Mouse (Mus musculus) adrenal gland, postnatal 4 days (tissue): ENCODE results near the gene Cd248. TPM values are rescaled to one million over a fixed set of nuclear protein-coding genes. Genes with fewer than 3 reads are reported as not detected.
A peak's percentile ranks its signal among the peaks of the same experiment; 100 is the strongest.
"Not testable (repeated sequence)": the region's sequence is repeated elsewhere in the genome, so short reads cannot be mapped to it uniquely, and the experiment has no call there.

Experiments
- DNase-seq, 2 experiments: peaks; one replicate each; pipeline ENCODE4 v3.0.0; 2021 to 2022; ENCODE audit warnings: low spot score in 2 of 2, mixed read lengths in 2 of 2
- total RNA-seq, 2 experiments: library from RNA; stranded (reverse); gene quantifications; 2 replicates each; pipeline ENCODE4 v1.2.3; 2021

Cd248 gene
- total RNA-seq, 2 experiments from 2014 or later, result 45.8 to 47.6 TPM

DNA sequence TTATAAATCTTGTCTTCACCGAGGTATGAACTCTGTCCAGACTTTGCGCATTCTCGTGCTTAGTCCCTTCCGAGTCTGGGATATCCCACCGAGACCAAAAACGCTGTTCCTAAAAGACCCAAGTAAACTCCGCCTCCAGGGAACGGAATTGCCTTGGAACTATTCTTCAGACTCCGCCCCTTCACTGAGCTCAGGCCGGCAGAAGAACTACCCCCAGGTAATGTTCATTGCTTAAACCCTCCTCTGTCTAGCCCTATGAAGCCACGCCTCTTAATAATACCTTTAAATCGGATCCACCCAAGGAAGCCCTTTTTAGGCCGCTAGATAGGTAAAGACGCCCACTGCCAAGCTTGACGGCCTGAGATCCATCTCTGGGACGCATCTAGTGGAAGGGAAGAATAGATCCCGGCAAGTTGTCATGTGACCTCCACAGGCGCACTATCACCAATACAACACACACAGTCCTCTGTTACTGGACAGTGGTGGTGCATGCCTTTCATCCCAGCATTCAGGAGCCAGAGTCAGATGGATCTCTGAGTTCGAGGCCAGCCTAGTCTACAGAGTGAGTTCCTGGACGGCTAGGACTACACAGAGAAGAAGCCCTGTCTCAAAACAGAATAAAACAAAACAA, 4.6 kb downstream of the Cd248 start:
- DNase-seq, result no peak

GRCm38 (mm10) chr19:5073028-5073427, 5.2 kb downstream of the Cd248 start:
- no peak for DNase-seq

DNA sequence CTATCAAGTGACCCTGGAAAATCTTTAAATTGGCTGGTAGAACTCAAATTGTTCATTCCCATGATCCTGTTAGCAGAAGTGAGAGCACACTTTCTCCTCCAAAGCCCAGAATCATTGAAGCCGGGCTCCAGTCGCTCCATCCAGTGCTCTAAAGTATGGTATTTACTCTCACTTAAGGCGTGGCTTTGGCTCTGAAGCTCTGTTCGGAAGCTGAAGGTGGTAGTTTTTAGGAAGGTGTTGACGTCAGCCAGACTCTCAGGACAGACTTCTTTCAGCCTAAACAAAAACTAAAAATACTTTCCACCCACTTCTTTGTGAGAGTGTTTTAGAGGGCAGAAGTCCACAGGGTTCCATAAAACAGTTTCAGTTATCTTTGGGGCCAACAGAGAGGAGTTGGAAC, 5.6 kb downstream of the Cd248 start:
- DNase-seq, result no peak

DNA sequence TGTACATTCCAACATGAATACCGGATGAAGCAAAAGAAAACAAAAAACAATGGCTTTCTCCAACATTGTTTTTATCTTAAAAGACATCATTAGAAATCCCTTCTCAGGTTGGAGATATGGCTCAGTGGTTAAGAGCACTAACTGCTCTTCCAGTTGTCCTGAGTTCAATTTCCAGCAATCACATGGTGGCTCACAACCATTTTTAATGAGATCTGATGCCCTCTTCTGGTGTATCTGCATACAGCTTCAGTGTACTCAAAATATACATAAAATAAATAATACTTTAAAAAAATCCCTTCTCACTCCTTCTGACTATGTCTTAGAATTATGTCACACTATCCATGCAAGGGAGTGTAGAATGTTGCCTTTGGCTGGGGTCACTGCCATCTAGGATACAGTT, 11.4 kb downstream of the Cd248 start:
- no peak for DNase-seq

GRCm38 (mm10) chr19:5082005-5082404, 14.1 kb downstream of the Cd248 start:
- no peak for DNase-seq

GRCm38 (mm10) chr19:5082596-5082995, 14.7 kb downstream of the Cd248 start:
- DNase-seq, result no peak

- DNase-seq, result no peak
Observed at GRCm38 (mm10) chr19:5083961-5084833, 16.3 kb downstream of the Cd248 start.

GRCm38 (mm10) chr19:5084834-5085144, 16.9 kb downstream of the Cd248 start:
- DNase-seq, result no peak

GRCm38 (mm10) chr19:5085145-5085863, 17.4 kb downstream of the Cd248 start, which contains the start of gene Tmem151a:
Gene Tmem151a (minus strand): TSS chr19:5085531.
- no peak for DNase-seq

DNA sequence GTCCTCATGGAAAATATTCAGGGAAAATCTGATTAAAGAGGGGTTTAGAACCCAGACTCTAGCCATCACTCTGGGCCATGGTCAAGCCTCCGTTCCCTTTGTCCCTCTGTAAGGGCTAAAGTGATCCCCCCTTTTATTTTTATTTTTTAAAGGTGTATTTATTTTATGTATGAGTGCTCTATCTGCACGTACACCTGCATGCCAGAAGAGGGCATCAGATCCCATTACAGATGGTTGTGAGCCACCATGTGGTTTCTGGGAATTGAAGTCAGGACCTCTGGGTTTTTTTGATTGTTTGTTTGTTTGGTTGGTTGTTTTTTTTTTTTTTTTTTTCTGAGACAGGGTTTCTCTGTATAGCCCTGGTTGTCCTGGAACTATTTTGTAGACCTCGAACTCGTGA, 18.7 kb downstream of the Cd248 start:
- DNase-seq, result not testable (repeated sequence)

- DNase-seq, result peak; percentile 79 to 90
Observed at GRCm38 (mm10) chr19:5087884-5088728, 20.2 kb downstream of the Cd248 start, which contains the start of gene Yif1a. Gene Yif1a (plus strand): TSS chr19:5088538.

- DNase-seq, result no peak
Observed at GRCm38 (mm10) chr19:5089324-5089723, 21.4 kb downstream of the Cd248 start.

GRCm38 (mm10) chr19:5092083-5092482, 24.2 kb downstream of the Cd248 start:
- DNase-seq, result no peak

DNA sequence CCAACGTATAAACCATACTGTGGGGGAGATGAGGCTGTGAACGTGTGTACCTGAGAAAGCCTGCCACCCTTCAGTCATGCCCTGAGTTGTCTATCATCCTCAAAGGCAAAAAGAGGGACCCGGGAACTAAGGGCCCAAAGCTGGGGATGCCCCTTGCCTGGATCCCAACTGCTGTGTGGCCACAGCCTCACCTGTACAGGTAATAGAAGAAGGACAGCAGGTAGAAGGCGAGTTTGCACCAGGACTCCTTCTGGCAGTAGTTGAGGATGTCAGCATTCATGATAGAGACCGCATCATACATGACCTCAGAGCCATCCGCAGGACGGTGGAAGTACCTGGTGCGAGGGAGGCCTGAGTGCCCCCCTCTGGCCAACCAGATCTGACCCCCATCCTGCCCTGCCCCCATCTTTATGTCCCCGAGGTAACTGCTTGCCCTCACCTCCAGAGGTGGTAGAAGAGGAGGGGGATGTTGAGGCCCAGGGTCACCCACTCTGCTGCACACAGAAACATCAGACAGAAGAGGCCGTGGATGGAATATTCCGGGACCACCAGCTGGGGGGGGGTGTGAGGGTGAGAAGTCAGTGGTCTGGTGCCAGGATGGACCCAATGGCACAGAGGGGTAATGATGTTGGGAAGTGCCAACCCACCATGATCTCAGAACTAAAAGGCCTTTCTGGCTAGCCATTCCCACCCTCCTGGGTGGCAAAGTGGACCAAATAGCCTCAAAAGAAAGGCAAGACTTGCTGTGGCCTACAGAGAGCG, 25.8 kb downstream of the Cd248 start:
- no peak for DNase-seq

DNA sequence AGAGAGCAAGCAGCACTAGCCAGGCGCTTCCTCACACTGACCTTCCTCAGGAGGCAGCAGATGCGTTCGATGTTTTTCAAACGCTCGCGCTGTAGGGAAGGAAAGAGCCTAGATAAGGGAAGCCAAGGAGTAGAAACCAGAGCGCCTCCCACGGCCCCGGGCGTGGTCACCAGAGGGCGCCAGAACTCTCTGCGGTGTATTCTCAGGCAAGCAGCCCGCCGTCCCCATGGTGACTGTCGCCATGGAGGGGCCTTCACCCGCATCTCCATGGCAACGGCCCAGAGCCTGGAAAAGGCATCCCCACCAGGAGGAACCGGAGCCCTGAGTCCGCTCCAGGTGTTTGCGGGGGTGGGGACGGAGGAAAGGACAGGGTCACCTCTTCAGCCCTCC, 26.4 kb downstream of the Cd248 start:
- peak; percentile 92 to 96 for DNase-seq

- no peak for DNase-seq
Observed at GRCm38 (mm10) chr19:5094746-5095417, 27.0 kb downstream of the Cd248 start.

DNA sequence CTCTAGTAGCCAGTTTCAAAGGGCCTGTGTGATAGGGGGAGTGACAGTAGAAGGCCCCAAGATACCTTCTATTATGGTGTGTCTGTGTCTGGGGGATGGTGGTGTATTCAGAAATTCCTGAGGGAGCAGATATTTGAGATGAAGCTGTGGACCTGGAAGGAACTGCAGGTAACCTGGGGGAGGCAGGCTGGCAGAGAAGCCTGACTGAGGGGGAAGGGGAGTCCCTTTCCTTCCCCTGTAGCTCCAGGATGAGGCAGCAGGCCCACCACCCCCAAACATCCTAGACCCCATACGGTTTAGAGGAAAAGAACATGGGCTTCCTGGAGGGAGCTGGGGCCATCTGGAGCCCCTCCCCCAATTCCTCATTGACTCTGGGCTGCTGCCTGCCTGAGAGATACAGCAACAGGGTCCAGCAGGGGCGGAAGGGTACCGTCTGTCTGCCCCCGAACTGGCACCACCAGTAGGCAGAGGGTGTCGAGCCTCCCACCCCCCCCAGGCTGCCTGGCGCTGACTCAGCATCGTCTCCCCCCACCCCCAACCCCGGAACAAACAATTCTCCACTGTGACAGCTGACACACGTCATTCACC, 28.1 kb downstream of the Cd248 start:
- no peak for DNase-seq

DNA sequence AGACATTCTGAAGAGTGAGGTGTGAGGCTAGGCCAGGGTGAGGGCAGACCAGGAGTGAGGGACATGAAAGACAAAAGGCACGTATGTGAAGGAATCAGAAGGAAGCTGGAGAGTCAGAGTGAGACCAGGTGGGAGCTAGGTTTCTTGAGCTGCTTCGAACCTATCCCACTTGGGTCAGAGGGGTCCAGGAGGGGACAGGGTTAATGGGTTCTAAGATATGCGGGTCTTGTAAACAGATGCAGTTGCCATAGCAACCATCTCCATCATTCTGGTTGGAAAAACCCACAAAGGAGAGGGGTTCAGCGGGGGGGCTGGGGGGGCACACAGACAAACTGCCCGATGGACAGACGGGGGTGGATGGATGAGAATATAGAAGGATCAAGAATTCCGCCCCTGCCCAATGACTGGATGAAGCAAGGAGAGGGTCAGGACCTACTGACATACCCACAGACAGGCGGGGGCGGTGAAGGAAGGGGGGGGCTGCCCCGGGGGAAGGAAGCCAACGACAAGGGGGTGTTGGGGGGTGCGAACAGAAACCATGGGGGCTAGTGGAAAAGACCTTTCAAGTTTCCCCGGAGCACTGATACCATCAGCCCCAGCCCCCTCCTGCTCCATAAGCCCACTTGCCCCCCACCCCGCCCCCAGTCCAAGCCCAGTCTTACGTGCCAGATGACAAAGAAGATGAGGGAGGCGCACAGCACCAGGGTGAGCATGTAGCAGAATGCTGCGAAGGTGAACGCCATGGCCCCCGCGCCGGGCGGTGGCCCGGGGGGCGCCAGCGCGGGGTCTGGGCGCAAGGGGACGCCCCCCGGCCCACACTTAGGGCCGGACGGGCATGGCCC, 29.9 kb downstream of the Cd248 start:
- DNase-seq, result no peak
